Comparison of ENCODE assay signal across 22 mouse cellular contexts in the genomic region with DNA sequence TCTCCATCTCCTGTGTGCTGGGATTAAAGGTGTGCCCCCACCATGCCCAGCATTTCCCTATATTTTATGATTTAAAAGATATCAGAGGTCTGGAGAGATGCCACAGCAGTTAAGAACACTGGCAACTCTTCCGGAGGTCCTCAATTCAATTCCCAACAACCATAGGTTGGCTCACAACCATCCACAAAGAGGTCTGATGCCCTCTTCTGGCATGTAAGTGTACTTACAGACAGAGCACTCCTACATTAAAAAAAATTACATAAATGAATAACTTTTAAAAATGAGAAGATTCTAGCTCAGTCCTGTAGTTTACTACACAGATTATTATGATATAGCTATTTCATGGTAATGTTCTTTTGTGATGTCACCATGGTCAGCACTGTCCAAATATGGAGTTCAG. TPM values are rescaled to one million over a fixed set of nuclear protein-coding genes. Genes with fewer than 3 reads are reported as not detected.
A peak's percentile ranks its signal among the peaks of the same experiment; 100 is the strongest.
DNase-seq lines count a peak whose midpoint lies in the region; ATAC-seq and TF ChIP-seq lines count a peak whose summit lies in the region.
"Had no signal": no experiment of that assay in that cellular context is flagged by ENCODE, and none has a peak within 500 bp of the region (broad histone marks: within the 10 kb centered on the region; RNA-seq: fewer than 3 reads in every experiment).

No protein-coding gene starts in this region.

- H3K9ac ChIP-seq in CH12.LX (ENCODE audit: insufficient read depth, low read depth) = no peak overlapping the region
- H3K9ac ChIP-seq: hindbrain, embryonic 14.5 days; kidney, embryonic 15.5 days; limb, embryonic 15.5 days; lung, embryonic 15.5 days; neural tube, embryonic 13.5 days had no signal

- dilution Hi-C loops in CH12.LX (cut with MboI; ENCODE audit: extremely low pct_ligation_motif_present, extremely low pct_unique_long_range_greater_than_20kb, low sequenced_read_pairs) = no loop called here

- ATAC-seq in common myeloid progenitor, adult 5-6 weeks (replicated peaks; ENCODE audit: low read depth, poor library complexity, severe bottlenecking) = peak; percentile 45; the same call in 1 of the 2 replicates
- ATAC-seq in erythroblast, adult 5-6 weeks (replicated peaks; ENCODE audit: low FRiP score, poor library complexity, severe bottlenecking) = no peak
- ATAC-seq: intestine, embryonic 16.5 days had no signal

- no peak overlapping the region for H3K4me2 ChIP-seq in CH12.LX (ENCODE audit: insufficient read depth, low read depth, poor library complexity, severe bottlenecking)
- H3K4me2 ChIP-seq: hindbrain, embryonic 14.5 days; kidney, embryonic 15.5 days; limb, embryonic 15.5 days; lung, embryonic 15.5 days; neural tube, embryonic 13.5 days had no signal

- in situ Hi-C loops in CH12.LX (cut with MboI; ENCODE audit: low pct_ligation_motif_present, low pct_unique_long_range_greater_than_20kb, low sequenced_read_pairs) = loop anchor here (25.0 kb wide), 1 partner anchor 375 kb away; no protein-coding TSS in a partner anchor

- no peak for TF ChIP-seq EP300 in CH12.LX (IDR thresholded peaks at IDR 0.05; ENCODE audit: low read length)

- peak; percentile 57 for TF ChIP-seq CTCF in layer of hippocampus, adult 2 months (conservative IDR thresholded peaks at IDR 0.05)
- peak in 1 of 2 experiments; percentile 64; a peak in 2 of 4 replicates for TF ChIP-seq CTCF in CH12.LX (conservative IDR thresholded peaks at IDR 0.05 in 1 of 2, IDR thresholded peaks at IDR 0.05 in 1 of 2; ENCODE audit: low read depth in 2 of 2, low read length in 2 of 2)

- no peaks in the 10 kb centered on the region for H3K79me2 ChIP-seq in CH12.LX (replicated peaks; ENCODE audit: control insufficient read depth, extremely low read depth, insufficient read depth, poor library complexity, severe bottlenecking)

- H3K4me1 ChIP-seq in CH12.LX (ENCODE audit: control insufficient read depth in 1 of 2, insufficient read depth in 2 of 2) = no peaks in the 10 kb centered on the region
- H3K4me1 ChIP-seq: heart, embryonic 10.5 days; kidney, embryonic 15.5 days; limb, embryonic 15.5 days; lung, embryonic 15.5 days; neural tube, embryonic 13.5 days had no signal

- H3K4me3 ChIP-seq in layer of hippocampus, adult 2 months = no peak overlapping the region
- H3K4me3 ChIP-seq in CH12.LX (replicated peaks in 1 of 3; ENCODE audit: low read depth in 2 of 3, low read length in 2 of 3, poor library complexity in 1 of 3) = no peak overlapping the region
- H3K4me3 ChIP-seq: heart, embryonic 10.5 days; kidney, embryonic 15.5 days; limb, embryonic 15.5 days; lung, embryonic 15.5 days; neural tube, embryonic 13.5 days had no signal

- no peaks in the 10 kb centered on the region for H3K36me3 ChIP-seq in CH12.LX (replicated peaks in 1 of 2; ENCODE audit: control insufficient read depth in 1 of 2, insufficient read depth in 1 of 2, low read length in 1 of 2)
- H3K36me3 ChIP-seq: heart, embryonic 10.5 days; kidney, embryonic 15.5 days; limb, embryonic 15.5 days; lung, embryonic 15.5 days; neural tube, embryonic 13.5 days had no signal

- no peaks in the 10 kb centered on the region for H3K9me3 ChIP-seq in CH12.LX (replicated peaks; ENCODE audit: low read length)
- H3K9me3 ChIP-seq: heart, embryonic 10.5 days; kidney, embryonic 15.5 days; limb, embryonic 15.5 days; lung, embryonic 15.5 days; neural tube, embryonic 13.5 days had no signal

- peak; percentile 66 for TF ChIP-seq RAD21 in CH12.LX (IDR thresholded peaks at IDR 0.05; ENCODE audit: low read depth, low read length)

- DNase-seq in layer of hippocampus, adult 2 months (ENCODE audit: low spot score in 2 of 2) = no peak
- DNase-seq in layer of hippocampus, adult 18-20 months (ENCODE audit: low spot score in 2 of 2) = no peak
- DNase-seq in 416B (ENCODE audit: low read depth) (peak; percentile 62), CH12.LX (ENCODE audit: extremely low read depth) (no peak)
- no peak for DNase-seq in embryo, embryonic 9.5 days (ENCODE audit: extremely low spot score)
- DNase-seq: adrenal gland, postnatal 25 days; cerebellum, adult 11-12 months; cerebellum, postnatal 25 days; gastrocnemius, postnatal 10 days; layer of hippocampus, postnatal 36 days; midbrain, embryonic 14.5 days; right cerebral cortex, adult 18-20 months; thymus, postnatal 25 days had no signal

- H3K27ac ChIP-seq in layer of hippocampus, adult 2 months = no peak overlapping the region
- H3K27ac ChIP-seq in CH12.LX (ENCODE audit: insufficient read depth, low read depth) = no peak overlapping the region
- H3K27ac ChIP-seq: heart, embryonic 10.5 days; hindbrain, embryonic 14.5 days; kidney, embryonic 15.5 days; limb, embryonic 15.5 days; lung, embryonic 15.5 days; neural tube, embryonic 13.5 days had no signal

- TF ChIP-seq POLR2A in CH12.LX (IDR thresholded peaks at IDR 0.05; ENCODE audit: low read depth, low read length) = no peak

- H3K27me3 ChIP-seq in CH12.LX (replicated peaks) = no peaks in the 10 kb centered on the region
- H3K27me3 ChIP-seq: kidney, embryonic 15.5 days; lung, embryonic 15.5 days; neural tube, embryonic 13.5 days had no signal

TF ChIP-seq in CH12.LX, 34 proteins besides CTCF, POLR2A, EP300 and RAD21:
- TF ChIP-seq ZNF384 (IDR thresholded peaks at IDR 0.05; ENCODE audit: low read depth, low read length) (peak; percentile 67), MEF2A (IDR thresholded peaks at IDR 0.05; ENCODE audit: borderline replicate concordance, low read depth, low read length) (no peak), SMC3 (IDR thresholded peaks at IDR 0.05; ENCODE audit: low read depth, low read length) (peak; percentile 33), RCOR1 (conservative IDR thresholded peaks at IDR 0.05; ENCODE audit: low read depth, low read length) (no peak), KAT2A (IDR thresholded peaks at IDR 0.05; ENCODE audit: insufficient replicate concordance, low read length) (no peak)
TF ChIP-seq in CH12.LX: peak in this region for 2.

RNA-seq across cellular contexts. Expression of a gene that starts 20.6 kb away (rescaled TPM):
- total RNA-seq in layer of hippocampus, adult 2 months (2021) = 10 to 100 TPM; 34.8 to 37.4 TPM
- 10 to 100 TPM; 36.5 TPM for total RNA-seq in layer of hippocampus, adult 18-20 months (2021)
- total RNA-seq in CH12.LX (2012; rRNA removed) = 31.5 and 33.7 TPM in 2 replicates
- 48.1 and 69.0 TPM in 2 replicates for total RNA-seq in CH12.LX (2014; rRNA removed)
- 87.8 and 97.8 TPM in 2 replicates for polyA plus RNA-seq in CH12.LX (2012; ENCODE audit: insufficient read length, low read depth)
- 146 and 163 TPM in 2 replicates for total RNA-seq in common myeloid progenitor, adult 5-6 weeks (2017)
- 47.2 and 50.0 TPM in 2 replicates for total RNA-seq in erythroblast, adult 5-6 weeks (2015; ENCODE audit: low replicate concordance)
- 47.2 and 76.4 TPM in 2 replicates for total RNA-seq in erythroblast, adult 5-6 weeks (2017; ENCODE audit: low replicate concordance)
